Mouse (Mus musculus): ENCODE results near the gene Nsd2. TPM values are rescaled to one million over a fixed set of nuclear protein-coding genes. Genes with fewer than 3 reads are reported as not detected.

Gene Nsd2
- 129 and 134 TPM in 2 replicates for polyA plus RNA-seq (2016; fragmentation: Nextera tagmentation; extraction: Ambion mirVana)

- H3K4me1 ChIP-seq, result peaks cover 48% of the 10 kb centered on the region
- H3K9ac ChIP-seq, result peak within 1 kb of the TSS; percentile 100
- peak within 1 kb of the TSS; percentile 100 for H3K27ac ChIP-seq
- H3K27me3 ChIP-seq, result no peaks in the 10 kb centered on the region
- WGBS, result 0% methylated on average over 101 of the region's 136 CpGs
- peaks cover under 1% of the 10 kb centered on the region; the same call in 1 of the 2 replicates for H3K36me3 ChIP-seq (replicated peaks)
- H3K9me3 ChIP-seq, result no peaks in the 10 kb centered on the region
- peak within 1 kb of the TSS; percentile 84 for H3K4me2 ChIP-seq
- H3K4me3 ChIP-seq (replicated peaks), result peak within 1 kb of the TSS; percentile 99
- ATAC-seq (ENCODE audit: low FRiP score), result peak; percentile 85
These were observed at the start of gene Nsd2 for GRCm38 (mm10) chr5:33819876-33820732. TSS of gene Nsd2 (plus strand) at chr5:33820725.

- Histone ChIP-seq H3K27ac (no peak overlapping the region), H3K9me3 (no peaks in the 10 kb centered on the region), H3K36me3 (replicated peaks) (peaks cover 23% of the 10 kb centered on the region), H3K27me3 (no peaks in the 10 kb centered on the region), H3K4me1 (peaks cover 16% of the 10 kb centered on the region), H3K9ac (no peak overlapping the region), H3K4me2 (no peak overlapping the region), H3K4me3 (replicated peaks) (no peak overlapping the region)
- no peak for ATAC-seq (ENCODE audit: low FRiP score)
These were observed 43.3 kb upstream of the Nsd2 start for GRCm38 (mm10) chr5:33777195-33777594.

GRCm38 (mm10) chr5:33781964-33782344, 38.6 kb upstream of the Nsd2 start:
- Histone ChIP-seq H3K27ac (peak overlapping the region; percentile 91), H3K4me1 (peaks cover 23% of the 10 kb centered on the region), H3K4me3 (replicated peaks) (peak overlapping the region; percentile 86), H3K36me3 (replicated peaks) (peaks cover 10% of the 10 kb centered on the region), H3K9ac (peak overlapping the region; percentile 78), H3K27me3 (no peaks in the 10 kb centered on the region), H3K4me2 (peak overlapping the region; percentile 91), H3K9me3 (no peaks in the 10 kb centered on the region)
- ATAC-seq (ENCODE audit: low FRiP score), result peak; percentile 7
- WGBS, result 6% methylated on average over 11 of the region's 11 CpGs

GRCm38 (mm10) chr5:33782345-33782998, 38.1 kb upstream of the Nsd2 start, which contains the start of gene Letm1:
TSS of gene Letm1 (minus strand) at chr5:33782817.
- peak within 1 kb of the TSS; percentile 86 for H3K4me3 ChIP-seq (replicated peaks)
- H3K36me3 ChIP-seq (replicated peaks), result peaks cover 5% of the 10 kb centered on the region; the same call in 1 of the 2 replicates
- peak within 1 kb of the TSS; percentile 91 for H3K4me2 ChIP-seq
- H3K9me3 ChIP-seq, result no peaks in the 10 kb centered on the region
- peaks cover 23% of the 10 kb centered on the region for H3K4me1 ChIP-seq
- peak; percentile 99 for ATAC-seq (ENCODE audit: low FRiP score)
- H3K27ac ChIP-seq, result peak within 1 kb of the TSS; percentile 91
- peak within 1 kb of the TSS; percentile 78 for H3K9ac ChIP-seq
- under 1% methylated on average over 63 of the region's 65 CpGs for WGBS
- no peaks in the 10 kb centered on the region for H3K27me3 ChIP-seq

- Histone ChIP-seq H3K4me3 (replicated peaks) (peak overlapping the region; percentile 86), H3K27ac (peak overlapping the region; percentile 46; the same call in 1 of the 2 replicates), H3K4me2 (peak overlapping the region; percentile 91), H3K27me3 (no peaks in the 10 kb centered on the region), H3K9ac (peak overlapping the region; percentile 78), H3K36me3 (replicated peaks) (no peaks in the 10 kb centered on the region), H3K4me1 (peaks cover 23% of the 10 kb centered on the region), H3K9me3 (no peaks in the 10 kb centered on the region)
- peak; percentile 84 for ATAC-seq (ENCODE audit: low FRiP score)
- 8% methylated on average over 6 of the region's 6 CpGs for WGBS
These were observed 37.5 kb upstream of the Nsd2 start for GRCm38 (mm10) chr5:33782999-33783390.

GRCm38 (mm10) chr5:33791912-33792643, 28.4 kb upstream of the Nsd2 start:
- Histone ChIP-seq H3K36me3 (replicated peaks) (no peaks in the 10 kb centered on the region), H3K4me1 (no peaks in the 10 kb centered on the region), H3K4me2 (no peak overlapping the region), H3K27ac (no peak overlapping the region), H3K27me3 (no peaks in the 10 kb centered on the region), H3K9ac (no peak overlapping the region), H3K4me3 (replicated peaks) (no peak overlapping the region), H3K9me3 (0 out of 2 replicates have a peak, but pooled peaks cover 2% of the 10 kb centered on the region)
- ATAC-seq (ENCODE audit: low FRiP score), result no peak
- WGBS, result 77% methylated on average over 5 of the region's 5 CpGs

GRCm38 (mm10) chr5:33803337-33803736, 17.2 kb upstream of the Nsd2 start:
- no peak for ATAC-seq (ENCODE audit: low FRiP score)
- Histone ChIP-seq H3K4me2 (no peak overlapping the region), H3K9ac (no peak overlapping the region), H3K36me3 (replicated peaks) (no peaks in the 10 kb centered on the region), H3K27ac (no peak overlapping the region), H3K9me3 (peaks cover 15% of the 10 kb centered on the region), H3K27me3 (no peaks in the 10 kb centered on the region), H3K4me1 (no peaks in the 10 kb centered on the region), H3K4me3 (replicated peaks) (no peak overlapping the region)
- WGBS, result 80% methylated on average over 2 of the region's 2 CpGs

GRCm38 (mm10) chr5:33811519-33811918, 9.0 kb upstream of the Nsd2 start:
- H3K4me2 ChIP-seq, result no peak overlapping the region
- 86% methylated on average over 4 of the region's 4 CpGs for WGBS
- H3K27ac ChIP-seq, result no peak overlapping the region
- no peak for ATAC-seq (ENCODE audit: low FRiP score)
- H3K36me3 ChIP-seq (replicated peaks), result no peaks in the 10 kb centered on the region
- H3K27me3 ChIP-seq, result no peaks in the 10 kb centered on the region
- H3K4me1 ChIP-seq, result no peaks in the 10 kb centered on the region
- no peak overlapping the region for H3K9ac ChIP-seq
- H3K4me3 ChIP-seq (replicated peaks), result no peak overlapping the region
- H3K9me3 ChIP-seq, result no peaks in the 10 kb centered on the region

- ATAC-seq (ENCODE audit: low FRiP score), result no peak
- 89% methylated on average over 6 of the region's 6 CpGs for WGBS
- Histone ChIP-seq H3K4me1 (peaks cover 19% of the 10 kb centered on the region), H3K4me3 (replicated peaks) (no peak overlapping the region), H3K27me3 (no peaks in the 10 kb centered on the region), H3K36me3 (replicated peaks) (no peaks in the 10 kb centered on the region), H3K9ac (no peak overlapping the region), H3K4me2 (no peak overlapping the region), H3K9me3 (no peaks in the 10 kb centered on the region), H3K27ac (no peak overlapping the region)
These were observed 4.4 kb upstream of the Nsd2 start for GRCm38 (mm10) chr5:33816008-33816725.

GRCm38 (mm10) chr5:33818104-33818503, 2.4 kb upstream of the Nsd2 start:
- Histone ChIP-seq H3K4me3 (replicated peaks) (no peak overlapping the region), H3K4me2 (no peak overlapping the region), H3K27ac (no peak overlapping the region), H3K4me1 (peaks cover 31% of the 10 kb centered on the region), H3K9me3 (no peaks in the 10 kb centered on the region), H3K27me3 (no peaks in the 10 kb centered on the region), H3K9ac (no peak overlapping the region), H3K36me3 (replicated peaks) (no peaks in the 10 kb centered on the region)
- ATAC-seq (ENCODE audit: low FRiP score), result no peak
- 9% methylated on average over 5 of the region's 5 CpGs for WGBS

- Histone ChIP-seq H3K4me3 (replicated peaks) (peak overlapping the region; percentile 99), H3K4me1 (peaks cover 41% of the 10 kb centered on the region), H3K27me3 (no peaks in the 10 kb centered on the region), H3K4me2 (peak overlapping the region; percentile 68), H3K27ac (peak overlapping the region; percentile 100), H3K9me3 (no peaks in the 10 kb centered on the region), H3K9ac (peak overlapping the region; percentile 100), H3K36me3 (replicated peaks) (no peaks in the 10 kb centered on the region; the same call in 1 of the 2 replicates)
- WGBS, result 7% methylated on average over 9 of the region's 9 CpGs
- peak; percentile 42 for ATAC-seq (ENCODE audit: low FRiP score)
These were observed 1.2 kb upstream of the Nsd2 start for GRCm38 (mm10) chr5:33819141-33819875.
